Mouse (Mus musculus) megakaryocyte progenitor cell, adult 5-6 weeks (primary cell): ENCODE measurements at regions not wholly inside any gene's neighbourhood (a gene's known extent, or its start where the extent isn't known, plus 50 kb on each side); places are given as distances from the start of the nearest gene placed in this dataset.

Experiments
- ATAC-seq: replicated peaks from 2 replicates; pipeline ENCODE4 v1.8.0; 2016; ENCODE audit warnings: mild to moderate bottlenecking, moderate TSS enrichment, inconsistent platforms; ENCODE audit not compliant: poor library complexity

DNA sequence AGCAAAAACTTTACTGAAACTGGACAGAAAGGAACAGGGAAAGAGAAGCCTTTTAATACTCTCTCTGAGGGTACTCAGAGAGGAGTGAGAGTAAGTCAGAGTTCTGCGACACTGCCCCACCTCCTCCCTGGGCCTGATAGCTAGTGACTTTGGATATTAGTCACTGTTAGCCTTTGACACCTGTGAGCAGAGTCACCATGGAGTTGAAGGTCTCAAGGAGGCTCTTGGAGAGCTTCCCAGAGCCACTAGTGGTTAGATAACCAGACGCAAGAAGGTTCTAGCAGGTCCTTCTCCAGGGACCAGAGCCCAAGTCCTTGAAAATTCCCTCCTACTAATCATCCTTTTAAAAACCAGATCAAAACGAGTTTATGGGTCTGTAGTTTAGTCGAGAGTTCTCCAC is 94.3 kb downstream of the Brms1l start:
- no peak for ATAC-seq

DNA sequence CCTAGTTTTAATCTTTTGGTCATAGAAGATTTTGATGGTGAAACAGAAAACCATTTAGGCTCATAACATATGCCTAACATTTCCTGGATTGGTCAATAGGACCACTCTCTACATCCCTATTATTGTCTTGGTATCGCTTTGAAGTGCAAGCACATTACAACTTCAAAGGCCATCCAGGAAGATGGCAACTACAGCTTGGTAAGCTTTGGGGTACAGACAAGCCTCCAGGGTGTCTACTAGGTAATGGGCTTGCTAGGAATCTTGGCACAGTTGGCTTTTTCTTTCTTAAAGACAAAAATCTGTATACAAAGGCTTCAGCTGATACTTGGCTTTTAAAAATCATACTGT is 90.8 kb downstream of the Brms1l start:
- no peak for ATAC-seq

DNA sequence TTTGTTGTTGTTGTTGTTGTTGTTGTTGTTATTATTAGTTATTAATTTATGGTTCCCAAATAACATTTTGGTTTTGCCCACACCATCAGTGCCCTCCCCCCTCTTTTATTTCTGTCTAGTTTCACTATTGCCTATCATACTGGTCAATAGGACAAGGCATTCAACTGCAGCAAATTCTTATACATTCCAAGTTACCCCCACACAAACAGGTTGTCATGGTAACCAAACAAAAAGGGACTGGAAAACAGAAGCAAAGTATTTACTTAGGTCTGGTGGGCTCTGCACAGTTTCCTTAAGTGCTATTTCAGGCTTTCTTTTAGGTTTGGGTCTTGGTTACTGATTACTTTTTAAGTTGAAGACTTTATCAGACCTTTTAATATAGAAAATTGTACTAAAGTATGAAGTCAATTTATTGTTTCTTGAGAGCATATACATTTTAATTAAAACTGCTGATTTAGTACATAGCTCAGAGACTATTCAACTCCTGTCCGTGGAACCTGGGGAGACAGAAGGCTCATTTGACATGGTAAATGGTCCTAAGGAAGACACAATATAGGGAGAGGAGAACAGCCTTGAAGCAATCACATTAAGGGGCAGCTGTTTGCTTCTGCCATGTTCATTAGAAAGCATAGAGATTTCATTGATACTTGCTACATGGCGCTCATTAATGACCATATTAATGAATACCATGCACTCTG is 90.3 kb downstream of the Brms1l start:
- no peak for ATAC-seq
